In the genomic region with DNA sequence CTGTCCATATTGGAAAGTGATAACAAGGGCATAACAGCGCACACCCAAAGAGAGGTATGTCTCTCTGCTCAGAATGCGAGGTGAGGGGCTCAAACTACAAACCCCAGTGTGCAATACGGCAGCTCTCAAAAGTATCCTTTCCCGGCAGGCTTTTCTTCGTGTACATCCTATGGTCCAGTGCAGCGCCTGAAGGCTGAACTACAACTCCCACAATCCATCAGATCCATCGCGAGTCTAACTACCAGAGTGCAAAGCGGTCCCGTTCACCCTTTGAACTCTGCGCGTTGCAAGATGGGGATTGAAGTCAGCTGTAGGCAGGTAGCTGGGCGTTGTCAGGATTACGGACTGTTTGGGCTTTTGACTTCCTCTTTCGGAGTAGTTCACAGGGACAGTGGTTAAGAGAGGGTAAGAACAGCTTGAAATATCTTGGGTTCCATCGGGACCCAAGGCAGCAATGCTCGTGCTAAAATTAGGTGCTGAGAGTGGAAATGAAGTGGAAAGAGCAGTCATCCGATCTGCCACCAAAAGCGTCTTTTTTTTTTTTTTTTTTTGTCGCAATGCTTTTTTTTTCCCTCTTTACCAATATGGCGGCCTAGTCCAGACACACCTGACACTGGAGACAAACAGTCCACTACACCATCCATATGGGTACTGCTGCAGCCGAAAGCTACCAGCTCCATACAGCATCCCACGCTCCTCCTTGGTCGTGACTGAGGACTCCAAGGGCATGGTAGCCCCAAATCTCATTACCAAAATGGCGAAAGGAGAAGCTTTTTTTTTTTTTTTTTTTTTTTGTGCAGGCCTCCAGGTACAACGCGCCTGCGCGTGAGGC, we compare ENCODE assay signal across 7 mouse cellular contexts. TPM values are rescaled to one million over a fixed set of nuclear protein-coding genes. Genes with fewer than 3 reads are reported as not detected.
DNase-seq lines count a peak whose midpoint lies in the region; ATAC-seq lines count a peak whose summit lies in the region.

No protein-coding gene starts in this region.

- intact Hi-C loops in left cerebral cortex, postnatal 36 days (cut with DNase I) = loop anchor here (5.0 kb wide), 1 partner anchor 195 kb away; the partner anchor contains the start of genes Nek8 and Tlcd1

- no peaks in the 10 kb centered on the region for H3K36me3 ChIP-seq in intestine, embryonic 16.5 days (ENCODE audit: control insufficient read depth, insufficient read depth, low read length)
- H3K36me3 ChIP-seq in midbrain, embryonic 11.5 days (ENCODE audit: control insufficient read depth, insufficient read depth, low read length) = no peaks in the 10 kb centered on the region

- peaks cover 5% of the 10 kb centered on the region; the same call in 1 of the 2 replicates for H3K27me3 ChIP-seq in intestine, embryonic 16.5 days (replicated peaks; ENCODE audit: control insufficient read depth, insufficient read depth, low read length)
- H3K27me3 ChIP-seq in midbrain, embryonic 11.5 days (ENCODE audit: control insufficient read depth, insufficient read depth, low read length) = no peaks in the 10 kb centered on the region

- H3K27ac ChIP-seq in intestine, embryonic 16.5 days (ENCODE audit: low read length) = peak overlapping the region; percentile 97
- H3K27ac ChIP-seq in midbrain, embryonic 11.5 days (ENCODE audit: low read depth, low read length) = peak overlapping the region; percentile 87

- peak overlapping the region; percentile 71 for H3K9ac ChIP-seq in intestine, embryonic 16.5 days (ENCODE audit: low read depth, low read length)
- H3K9ac ChIP-seq in midbrain, embryonic 11.5 days (ENCODE audit: low read length) = peak overlapping the region; percentile 56

- peak; percentile 92 for DNase-seq in adrenal gland, postnatal 10 days
- DNase-seq in embryo, embryonic 9.5 days (ENCODE audit: extremely low spot score) = peak; percentile 93
- DNase-seq in gastrocnemius, postnatal 4 days (ENCODE audit: low spot score in 2 of 2) = peak; percentile 57 to 89
- peak; percentile 94 to 96 for DNase-seq in left cerebral cortex, postnatal 36 days (ENCODE audit: low spot score in 2 of 2)
- peak; percentile 98 for DNase-seq in midbrain, embryonic 11.5 days (ENCODE audit: low spot score, missing footprints)
- peak; percentile 99 for DNase-seq in skeletal muscle tissue, adult 2 months (ENCODE audit: low read depth, low spot score)

- peaks cover 11% of the 10 kb centered on the region for H3K4me1 ChIP-seq in intestine, embryonic 16.5 days (ENCODE audit: control insufficient read depth, insufficient read depth, low read length)
- peaks cover 11% of the 10 kb centered on the region for H3K4me1 ChIP-seq in midbrain, embryonic 11.5 days (ENCODE audit: control insufficient read depth, insufficient read depth, low read length)

- peak overlapping the region; percentile 100 for H3K4me3 ChIP-seq in intestine, embryonic 16.5 days (ENCODE audit: low read length)
- peak overlapping the region; percentile 85 for H3K4me3 ChIP-seq in midbrain, embryonic 11.5 days (ENCODE audit: low read depth, low read length)

- no peaks in the 10 kb centered on the region for H3K9me3 ChIP-seq in intestine, embryonic 16.5 days (ENCODE audit: control insufficient read depth, low read length)
- H3K9me3 ChIP-seq in midbrain, embryonic 11.5 days (ENCODE audit: control insufficient read depth, low read length) = no peaks in the 10 kb centered on the region

- ATAC-seq in intestine, embryonic 16.5 days = peak; percentile 82
- peak; percentile 85 for ATAC-seq in midbrain, embryonic 11.5 days (ENCODE audit: low FRiP score)

- peak overlapping the region; percentile 60 for H3K4me2 ChIP-seq in intestine, embryonic 16.5 days (ENCODE audit: low read depth, low read length)
- H3K4me2 ChIP-seq in midbrain, embryonic 11.5 days = peak overlapping the region; percentile 63

- under 1% methylated on average over 29 of the region's 29 CpGs for WGBS in intestine, embryonic 16.5 days
- WGBS in midbrain, embryonic 11.5 days = under 1% methylated on average over 29 of the region's 29 CpGs

RNA-seq across cellular contexts. Expression of gene Phf12, which starts 0.7 kb away (rescaled TPM):
- 10 to 100 TPM; 42.9 to 55.3 TPM for total RNA-seq in adrenal gland, postnatal 10 days (2021)
- total RNA-seq in gastrocnemius, postnatal 4 days (2021) = 10 to 100 TPM; 35.4 to 39.9 TPM
- 9.4 and 9.5 TPM in 2 replicates for polyA plus RNA-seq in intestine, embryonic 16.5 days (2015; fragmentation: Nextera tagmentation; extraction: Ambion mirVana)
- total RNA-seq in left cerebral cortex, postnatal 36 days (2021) = 10 to 100 TPM; 51.7 to 63.6 TPM
- polyA plus RNA-seq in midbrain, embryonic 11.5 days (2014; fragmentation: Nextera tagmentation; extraction: Ambion mirVana) = 15.5 and 18.0 TPM in 2 replicates

RNA-seq across cellular contexts. Expression of gene Dhrs13, which starts 50.3 kb away (rescaled TPM):
- 10 to 100 TPM in 1 of 2 experiments, 1 to 10 TPM in 1; 8.6 to 10.4 TPM for total RNA-seq in adrenal gland, postnatal 10 days (2021)
- 1 to 10 TPM; 6.2 to 7.6 TPM for total RNA-seq in gastrocnemius, postnatal 4 days (2021)
- 14.2 and 16.9 TPM in 2 replicates for polyA plus RNA-seq in intestine, embryonic 16.5 days (2015; fragmentation: Nextera tagmentation; extraction: Ambion mirVana)
- 1 to 10 TPM; 7.2 to 8.0 TPM for total RNA-seq in left cerebral cortex, postnatal 36 days (2021)
- polyA plus RNA-seq in midbrain, embryonic 11.5 days (2014; fragmentation: Nextera tagmentation; extraction: Ambion mirVana) = 17.4 and 18.0 TPM in 2 replicates

RNA-seq across cellular contexts. Expression of gene Sez6, which starts 51.2 kb away (rescaled TPM):
- total RNA-seq in adrenal gland, postnatal 10 days (2021) = 1 to 10 TPM; 2.5 to 3.6 TPM
- total RNA-seq in gastrocnemius, postnatal 4 days (2021) = 1 to 10 TPM in 1 of 2 experiments, under 1 TPM in 1; 0.21 to 1.0 TPM
- 0.48 and 0.56 TPM in 2 replicates for polyA plus RNA-seq in intestine, embryonic 16.5 days (2015; fragmentation: Nextera tagmentation; extraction: Ambion mirVana)
- total RNA-seq in left cerebral cortex, postnatal 36 days (2021) = 100 to 1,000 TPM; 150 to 165 TPM
- 7.2 and 8.6 TPM in 2 replicates for polyA plus RNA-seq in midbrain, embryonic 11.5 days (2014; fragmentation: Nextera tagmentation; extraction: Ambion mirVana)

RNA-seq across cellular contexts. Expression of gene Flot2, which starts 55.9 kb away (rescaled TPM):
- total RNA-seq in adrenal gland, postnatal 10 days (2021) = 10 to 100 TPM; 79.1 to 95.9 TPM
- total RNA-seq in gastrocnemius, postnatal 4 days (2021) = 10 to 100 TPM; 70.3 to 76.4 TPM
- polyA plus RNA-seq in intestine, embryonic 16.5 days (2015; fragmentation: Nextera tagmentation; extraction: Ambion mirVana) = 37.8 and 40.9 TPM in 2 replicates
- total RNA-seq in left cerebral cortex, postnatal 36 days (2021) = 100 to 1,000 TPM in 1 of 2 experiments, 10 to 100 TPM in 1; 89.5 to 103 TPM
- polyA plus RNA-seq in midbrain, embryonic 11.5 days (2014; fragmentation: Nextera tagmentation; extraction: Ambion mirVana) = 52.7 and 57.6 TPM in 2 replicates

Comparison
In these comparisons a context has a peak if more than half of its experiments do, and no peak if none do; other contexts are left out.
1. Peak in every context shown above with its lines: DNase-seq, ATAC-seq, H3K4me3 ChIP-seq and H3K27ac ChIP-seq.
2. RNA of gene Sez6, which starts 51.2 kb away (total RNA-seq): 150 to 165 TPM in left cerebral cortex, postnatal 36 days; 2.5 to 3.6 TPM in adrenal gland, postnatal 10 days and 0.21 to 1.0 TPM in gastrocnemius, postnatal 4 days; every median in the first group is over 10 times any median in the second.